Comparison of ENCODE assay signal across 28 mouse cellular contexts in the genomic region with DNA sequence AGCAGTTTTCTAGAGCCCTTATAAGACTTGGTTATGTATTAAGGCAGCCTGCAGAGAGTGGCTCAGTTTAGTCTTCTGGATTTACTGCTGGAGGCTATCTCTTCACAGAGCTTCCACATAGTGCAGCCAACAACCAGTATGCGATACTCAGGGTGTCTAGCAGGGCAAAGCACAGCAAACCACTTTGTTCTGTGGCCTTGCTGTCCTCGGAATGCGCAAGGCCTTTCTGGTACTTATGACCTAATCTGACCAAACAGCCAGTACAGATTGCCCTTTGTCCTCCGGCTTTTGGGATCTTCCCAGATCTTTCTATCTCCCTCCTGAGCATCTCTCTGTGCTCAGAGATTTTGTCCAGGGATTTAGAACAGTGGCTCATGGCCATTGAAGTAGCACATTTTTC. TPM values are rescaled to one million over a fixed set of nuclear protein-coding genes. Genes with fewer than 3 reads are reported as not detected.
DNase-seq lines count a peak whose midpoint lies in the region; ATAC-seq and TF ChIP-seq lines count a peak whose summit lies in the region.
"Had no signal": no experiment of that assay in that cellular context is flagged by ENCODE, and none has a peak within 500 bp of the region (broad histone marks: within the 10 kb centered on the region; RNA-seq: fewer than 3 reads in every experiment).

No protein-coding gene starts in this region.

- intact Hi-C loops in left cerebral cortex, adult 2 months (cut with DNase I), result loop anchor here (5.0 kb wide), 1 partner anchor 82 kb away; a partner anchor contains a TSS
- intact Hi-C loops in gastrocnemius, postnatal 36 days (cut with DNase I), result no loop called here

- TF ChIP-seq POLR2A in cortical plate, adult 2 months (IDR thresholded peaks at IDR 0.05; ENCODE audit: extremely low read depth, insufficient read depth, low read length), result no peak

- DNase-seq in frontal cortex, postnatal 14 days (ENCODE audit: low spot score in 2 of 2), result no peak
- no peak for DNase-seq in left cerebral cortex, adult 2 months (ENCODE audit: extremely low spot score in 1 of 2, low spot score in 2 of 2)
- DNase-seq in left cerebral cortex, adult 18-20 months (ENCODE audit: low spot score in 2 of 2), result no peak
- DNase-seq in adrenal gland, postnatal 14 days, result peak; percentile 30
- DNase-seq in gastrocnemius, postnatal 36 days, result no peak
- DNase-seq: cerebellum, postnatal 25 days; embryo, embryonic 11 days; kidney, adult 8-10 months; kidney, postnatal 14 days; lung, postnatal 4 days; retina, postnatal 1 day; right cerebral cortex, postnatal 4 days had no signal

- H3K4me1 ChIP-seq in cortical plate, adult 2 months (ENCODE audit: control insufficient read depth, insufficient read depth, low read length), result peaks cover 1% of the 10 kb centered on the region; the same call in 1 of the 2 replicates
- H3K4me1 ChIP-seq: forebrain, embryonic 12.5 days; hindbrain, embryonic 10.5 days; intestine, embryonic 15.5 days; lung, embryonic 15.5 days; midbrain, embryonic 10.5 days; neural tube, embryonic 13.5 days; stomach, embryonic 15.5 days had no signal

- no peak overlapping the region for H3K4me3 ChIP-seq in left cerebral cortex, adult 2 months
- H3K4me3 ChIP-seq in cortical plate, adult 2 months (ENCODE audit: insufficient read depth, low read length), result no peak overlapping the region
- H3K4me3 ChIP-seq: embryonic facial prominence, embryonic 13.5 days; erythroblast, embryonic 14.5 days; forebrain, embryonic 12.5 days; hindbrain, embryonic 10.5 days; intestine, embryonic 15.5 days; liver, embryonic 15.5 days; lung, embryonic 15.5 days; midbrain, embryonic 10.5 days; myocyte; neural tube, embryonic 13.5 days; stomach, embryonic 15.5 days had no signal

- H3K27ac ChIP-seq in left cerebral cortex, adult 2 months, result peak overlapping the region; percentile 59
- H3K27ac ChIP-seq in cortical plate, adult 2 months (ENCODE audit: insufficient read depth, low read length), result 0 out of 2 replicates have a peak overlapping the region, but pooled peaks have one; percentile 23
- H3K27ac ChIP-seq: embryonic facial prominence, embryonic 13.5 days; forebrain, embryonic 12.5 days; hindbrain, embryonic 10.5 days; intestine, embryonic 15.5 days; liver, embryonic 15.5 days; lung, embryonic 15.5 days; midbrain, embryonic 10.5 days; neural tube, embryonic 13.5 days; stomach, embryonic 15.5 days had no signal

- no peak for TF ChIP-seq CTCF in left cerebral cortex, adult 2 months (IDR thresholded peaks at IDR 0.05)
- no peak for TF ChIP-seq CTCF in cortical plate, adult 2 months (IDR thresholded peaks at IDR 0.05; ENCODE audit: extremely low read depth, insufficient read depth, low read length)

- peak; percentile 51; the same call in 1 of the 2 replicates for ATAC-seq in frontal cortex, adult (ENCODE audit: low TSS enrichment)
- ATAC-seq: activated CD4-positive, CD25-positive, alpha-beta regulatory T cell, adult 4 months; hindbrain, embryonic 16.5 days; intestine, embryonic 15.5 days; midbrain, embryonic 16.5 days had no signal

RNA-seq across cellular contexts. Expression of a gene that starts 52.8 kb away (rescaled TPM):
- total RNA-seq in left cerebral cortex, adult 2 months (2021), result 1 to 10 TPM; 2.8 to 2.9 TPM
- 1 to 10 TPM; 1.7 to 1.9 TPM for total RNA-seq in left cerebral cortex, adult 18-20 months (2021)
- total RNA-seq in adrenal gland, postnatal 14 days (2021), result 0.30 and 0.86 TPM in 2 replicates
- polyA plus RNA-seq in cortical plate, adult 2 months (2012; rRNA removed), result 3.4 and 3.9 TPM in 2 replicates
- total RNA-seq in gastrocnemius, postnatal 36 days (2021), result not detected
- polyA plus RNA-seq: activated CD4-positive, CD25-positive, alpha-beta regulatory T cell, adult 4 months; erythroblast, embryonic 14.5 days; myocyte had no signal
